Mouse (Mus musculus): ENCODE measurements at regions not wholly inside any gene's neighbourhood (a gene's known extent, or its start where the extent isn't known, plus 50 kb on each side); places are given as distances from the start of the nearest gene placed in this dataset.

GRCm38 (mm10) chr3:151893421-151894235 lies 56.2 kb upstream of the Ptgfr start:
- no peak overlapping the region for H3K4me2 ChIP-seq (replicated peaks; ENCODE audit: low read depth, low read length)
- H3K9ac ChIP-seq (replicated peaks; ENCODE audit: low read depth, low read length) = no peak overlapping the region
- H3K36me3 ChIP-seq (ENCODE audit: control insufficient read depth, insufficient read depth, low read length) = no peaks in the 10 kb centered on the region
- WGBS = 71% methylated on average over 11 of the region's 11 CpGs
- H3K4me3 ChIP-seq (ENCODE audit: low read depth, low read length) = no peak overlapping the region
- 0 out of 2 replicates have a peak overlapping the region, but pooled peaks have one; percentile 10 for H3K27ac ChIP-seq (ENCODE audit: low read length)
- peaks cover 16% of the 10 kb centered on the region; the same call in 1 of the 2 replicates for H3K4me1 ChIP-seq (ENCODE audit: control insufficient read depth, insufficient read depth, low read length)
- no peaks in the 10 kb centered on the region for H3K27me3 ChIP-seq (ENCODE audit: control insufficient read depth, insufficient read depth, low read length)
- H3K9me3 ChIP-seq (ENCODE audit: control insufficient read depth, low read depth, low read length) = no peaks in the 10 kb centered on the region
- ATAC-seq (ENCODE audit: insufficient number of reproducible peaks, insufficient read depth, low FRiP score, low read depth) = no peak

- Histone ChIP-seq H3K4me3 (ENCODE audit: low read depth, low read length) (no peak overlapping the region), H3K9ac (replicated peaks; ENCODE audit: low read depth, low read length) (no peak overlapping the region), H3K27ac (ENCODE audit: low read length) (peak overlapping the region; percentile 74), H3K4me2 (replicated peaks; ENCODE audit: low read depth, low read length) (0 out of 2 replicates have a peak overlapping the region, but pooled peaks have one; percentile 3), H3K27me3 (ENCODE audit: control insufficient read depth, insufficient read depth, low read length) (no peaks in the 10 kb centered on the region), H3K4me1 (ENCODE audit: control insufficient read depth, insufficient read depth, low read length) (peaks cover 16% of the 10 kb centered on the region; the same call in 1 of the 2 replicates), H3K9me3 (ENCODE audit: control insufficient read depth, low read depth, low read length) (no peaks in the 10 kb centered on the region), H3K36me3 (ENCODE audit: control insufficient read depth, insufficient read depth, low read length) (no peaks in the 10 kb centered on the region)
- 5% methylated on average over 6 of the region's 6 CpGs for WGBS
- ATAC-seq (ENCODE audit: insufficient number of reproducible peaks, insufficient read depth, low FRiP score, low read depth) = peak; percentile 85
Observed at GRCm38 (mm10) chr3:151891760-151892253, 54.4 kb upstream of the Ptgfr start.

- Histone ChIP-seq H3K27me3 (ENCODE audit: control insufficient read depth, insufficient read depth, low read length) (no peaks in the 10 kb centered on the region), H3K27ac (ENCODE audit: low read length) (peak overlapping the region; percentile 74; the same call in 1 of the 2 replicates), H3K9me3 (ENCODE audit: control insufficient read depth, low read depth, low read length) (no peaks in the 10 kb centered on the region), H3K9ac (replicated peaks; ENCODE audit: low read depth, low read length) (no peak overlapping the region), H3K4me1 (ENCODE audit: control insufficient read depth, insufficient read depth, low read length) (peaks cover 16% of the 10 kb centered on the region; the same call in 1 of the 2 replicates), H3K36me3 (ENCODE audit: control insufficient read depth, insufficient read depth, low read length) (no peaks in the 10 kb centered on the region), H3K4me2 (replicated peaks; ENCODE audit: low read depth, low read length) (no peak overlapping the region), H3K4me3 (ENCODE audit: low read depth, low read length) (no peak overlapping the region)
- WGBS = 50% methylated on average over 3 of the region's 3 CpGs
- ATAC-seq (ENCODE audit: insufficient number of reproducible peaks, insufficient read depth, low FRiP score, low read depth) = no peak
Observed at GRCm38 (mm10) chr3:151891336-151891735, 53.9 kb upstream of the Ptgfr start.

- WGBS = 52% methylated on average over 8 of the region's 8 CpGs
- Histone ChIP-seq H3K4me1 (ENCODE audit: control insufficient read depth, insufficient read depth, low read length) (peaks cover 16% of the 10 kb centered on the region; the same call in 1 of the 2 replicates), H3K36me3 (ENCODE audit: control insufficient read depth, insufficient read depth, low read length) (no peaks in the 10 kb centered on the region), H3K4me3 (ENCODE audit: low read depth, low read length) (no peak overlapping the region), H3K4me2 (replicated peaks; ENCODE audit: low read depth, low read length) (no peak overlapping the region), H3K27ac (ENCODE audit: low read length) (no peak overlapping the region), H3K9ac (replicated peaks; ENCODE audit: low read depth, low read length) (no peak overlapping the region), H3K27me3 (ENCODE audit: control insufficient read depth, insufficient read depth, low read length) (no peaks in the 10 kb centered on the region), H3K9me3 (ENCODE audit: control insufficient read depth, low read depth, low read length) (no peaks in the 10 kb centered on the region)
- ATAC-seq (ENCODE audit: insufficient number of reproducible peaks, insufficient read depth, low FRiP score, low read depth) = no peak
Observed at GRCm38 (mm10) chr3:151889738-151890137, 52.3 kb upstream of the Ptgfr start.

All from stomach, embryonic 14.5 days (tissue).